ENCODE assay signal across 24 mouse cellular contexts in genomic region chr3:67497998-67498397, GRCm38 (mm10). TPM values are rescaled to one million over a fixed set of nuclear protein-coding genes. Genes with fewer than 3 reads are reported as not detected.
DNase-seq lines count a peak whose midpoint lies in the region; ATAC-seq and TF ChIP-seq lines count a peak whose summit lies in the region.
"Had no signal": no experiment of that assay in that cellular context is flagged by ENCODE, and none has a peak within 500 bp of the region (broad histone marks: within the 10 kb centered on the region; RNA-seq: fewer than 3 reads in every experiment).

No protein-coding gene starts in this region.

- ATAC-seq in kidney, embryonic 15.5 days (replicated peaks; ENCODE audit: low FRiP score) = peak; percentile 58; the same call in 1 of the 2 replicates
- peak; percentile 58 for ATAC-seq in G1E (ENCODE audit: extremely low read depth, insufficient number of reproducible peaks, low FRiP score, poor library complexity, severe bottlenecking)
- ATAC-seq: forebrain, embryonic 15.5 days; hindbrain, embryonic 16.5 days had no signal

- H3K27ac ChIP-seq in kidney, embryonic 15.5 days = no peak overlapping the region
- H3K27ac ChIP-seq: embryonic facial prominence, embryonic 15.5 days; forebrain, embryonic 10.5 days; forebrain, embryonic 15.5 days; heart, embryonic 10.5 days; hindbrain, embryonic 12.5 days had no signal

- no peak for TF ChIP-seq CTCF in G1E (IDR thresholded peaks at IDR 0.05; ENCODE audit: low read depth, low read length)

- no peaks in the 10 kb centered on the region for H3K27me3 ChIP-seq in kidney, embryonic 15.5 days
- no peaks in the 10 kb centered on the region; the same call in 1 of the 2 replicates for H3K27me3 ChIP-seq in G1E (ENCODE audit: insufficient read depth, low read length)
- H3K27me3 ChIP-seq in splenic B cell, adult 2 months (ENCODE audit: control insufficient read depth, insufficient read depth, low read length, poor library complexity, severe bottlenecking) = no peaks in the 10 kb centered on the region
- H3K27me3 ChIP-seq: embryonic facial prominence, embryonic 15.5 days; forebrain, embryonic 15.5 days; hindbrain, embryonic 12.5 days had no signal

- H3K4me3 ChIP-seq in kidney, embryonic 15.5 days (replicated peaks) = no peak overlapping the region
- no peak overlapping the region for H3K4me3 ChIP-seq in G1E (ENCODE audit: low read depth, low read length)
- H3K4me3 ChIP-seq: embryonic facial prominence, embryonic 15.5 days; erythroblast, embryonic 14.5 days; forebrain, embryonic 10.5 days; forebrain, embryonic 15.5 days; heart, embryonic 10.5 days; hindbrain, embryonic 12.5 days had no signal

- no peak overlapping the region for H3K4me2 ChIP-seq in kidney, embryonic 15.5 days
- H3K4me2 ChIP-seq: embryonic facial prominence, embryonic 15.5 days; forebrain, embryonic 15.5 days; hindbrain, embryonic 12.5 days had no signal

- H3K4me1 ChIP-seq in kidney, embryonic 15.5 days = no peaks in the 10 kb centered on the region
- H3K4me1 ChIP-seq in G1E (ENCODE audit: insufficient read depth, low read depth, low read length) = peaks cover 27% of the 10 kb centered on the region
- H3K4me1 ChIP-seq: embryonic facial prominence, embryonic 15.5 days; forebrain, embryonic 15.5 days; heart, embryonic 10.5 days; hindbrain, embryonic 12.5 days had no signal

- no peak for DNase-seq in kidney, postnatal 10 days
- DNase-seq in spleen, postnatal 36 days (ENCODE audit: low spot score in 2 of 2) = peak; percentile 38 to 42
- no peak for DNase-seq in spleen, postnatal 14 days (ENCODE audit: low spot score in 2 of 2)
- DNase-seq in G1E (ENCODE audit: low spot score) = no peak
- peak; percentile 71 for DNase-seq in splenic B cell, adult 2 months (ENCODE audit: low read depth, low spot score)
- no peak for DNase-seq in left cerebral cortex, adult 11 months (ENCODE audit: low spot score)
- no peak for DNase-seq in cerebellum, postnatal 10 days
- DNase-seq: adrenal gland, adult 8-10 months; adrenal gland, postnatal 36 days; cerebellum, adult 2 months; cerebellum, postnatal 14 days; embryo, embryonic 11 days; heart, adult 18-20 months; heart, postnatal 10 days; heart, postnatal 4 days had no signal

- no peak overlapping the region for H3K9ac ChIP-seq in kidney, embryonic 15.5 days
- H3K9ac ChIP-seq: embryonic facial prominence, embryonic 15.5 days; forebrain, embryonic 15.5 days; hindbrain, embryonic 12.5 days had no signal

- WGBS in kidney, embryonic 15.5 days = 72% methylated on average over 2 of the region's 2 CpGs

- no peaks in the 10 kb centered on the region; the same call in 1 of the 2 replicates for H3K9me3 ChIP-seq in kidney, embryonic 15.5 days (replicated peaks)
- peaks cover 3% of the 10 kb centered on the region; the same call in 1 of the 2 replicates for H3K9me3 ChIP-seq in G1E (replicated peaks)
- H3K9me3 ChIP-seq: embryonic facial prominence, embryonic 15.5 days; forebrain, embryonic 15.5 days; hindbrain, embryonic 12.5 days had no signal

- H3K36me3 ChIP-seq in kidney, embryonic 15.5 days = no peaks in the 10 kb centered on the region
- H3K36me3 ChIP-seq in G1E (replicated peaks) = no peaks in the 10 kb centered on the region
- H3K36me3 ChIP-seq in splenic B cell, adult 2 months (ENCODE audit: control insufficient read depth, insufficient read depth, low read length, poor library complexity, severe bottlenecking) = no peaks in the 10 kb centered on the region
- H3K36me3 ChIP-seq: embryonic facial prominence, embryonic 15.5 days; forebrain, embryonic 10.5 days; forebrain, embryonic 15.5 days; heart, embryonic 10.5 days; hindbrain, embryonic 12.5 days had no signal

RNA-seq across cellular contexts. Expression of gene Rarres1, which starts 17.3 kb away (rescaled TPM):
- polyA plus RNA-seq in kidney, embryonic 15.5 days (2015; fragmentation: Nextera tagmentation; extraction: Ambion mirVana) = 2.8 and 3.4 TPM in 2 replicates
- total RNA-seq in G1E (2014; fragmentation: Nextera tagmentation) (not detected in 2 replicates), G1E (2017) (0.38 and 0.46 TPM in 2 replicates)
- not detected in 2 replicates for polyA plus RNA-seq in G1E (2012)
- total RNA-seq: common myeloid progenitor, adult 5-6 weeks had no signal

RNA-seq across cellular contexts. Expression of gene Lxn, which starts 34.3 kb away (rescaled TPM):
- polyA plus RNA-seq in kidney, embryonic 15.5 days (2015; fragmentation: Nextera tagmentation; extraction: Ambion mirVana) = 64.0 and 69.0 TPM in 2 replicates
- total RNA-seq in G1E (2014; fragmentation: Nextera tagmentation) (44.2 and 59.2 TPM in 2 replicates), G1E (2017) (84.6 and 92.3 TPM in 2 replicates)
- polyA plus RNA-seq in G1E (2012) = 26.1 and 30.6 TPM in 2 replicates

Comparison
In these comparisons a context has a peak if more than half of its experiments do, and no peak if none do; other contexts are left out.
1. DNase-seq: peak in spleen, postnatal 36 days (2 of 2) and splenic B cell, adult 2 months (single experiment); none in kidney, postnatal 10 days (single experiment), spleen, postnatal 14 days (0 of 2), G1E (single experiment), left cerebral cortex, adult 11 months (single experiment) and cerebellum, postnatal 10 days (0 of 2).